In genomic region chr5:103387540-103388026, GRCm38 (mm10) we compare ENCODE assay signal across 8 mouse cellular contexts. TPM values are rescaled to one million over a fixed set of nuclear protein-coding genes. Genes with fewer than 3 reads are reported as not detected.
DNase-seq lines count a peak whose midpoint lies in the region; ATAC-seq lines count a peak whose summit lies in the region.

No protein-coding gene starts in this region.

- ATAC-seq in frontal cortex, adult (ENCODE audit: low TSS enrichment), result no peak

- peak; percentile 14 for DNase-seq in embryo, embryonic 9.5 days (ENCODE audit: extremely low spot score)
- no peak for DNase-seq in embryo, embryonic 11 days
- DNase-seq in adrenal gland, postnatal 10 days, result peak; percentile 33
- DNase-seq in heart, adult 8-10 months (ENCODE audit: low spot score), result peak; percentile 76
- DNase-seq in kidney, adult 11 months, result peak; percentile 51
- peak; percentile 85 for DNase-seq in lung, postnatal 10 days
- no peak for DNase-seq in retina, embryonic 14.5 days (ENCODE audit: low spot score)

RNA-seq across cellular contexts. Expression of gene Ptpn13, which starts 37.4 kb away (rescaled TPM):
- total RNA-seq in adrenal gland, postnatal 10 days (2021), result 10 to 100 TPM; 16.3 to 17.4 TPM
- total RNA-seq in heart, adult 8-10 months (2022), result 1 to 10 TPM; 4.8 to 6.8 (median 5.6) TPM

Comparison
In these comparisons a context has a peak if more than half of its experiments do, and no peak if none do; other contexts are left out.
1. DNase-seq: peak in embryo, embryonic 9.5 days (single experiment), adrenal gland, postnatal 10 days (single experiment), heart, adult 8-10 months (single experiment), kidney, adult 11 months (single experiment) and lung, postnatal 10 days (single experiment); none in embryo, embryonic 11 days (single experiment) and retina, embryonic 14.5 days (single experiment).